Mouse (Mus musculus) retina, postnatal 1 day (tissue): ENCODE data around the gene Ppp2r3d.
"Not testable (repeated sequence)": the region's sequence is repeated elsewhere in the genome, so short reads cannot be mapped to it uniquely, and the experiment has no call there.

Experiments
- DNase-seq: peaks from one replicate; pipeline ENCODE4 v3.0.0-alpha.2; 2012

Ppp2r3d gene

DNA sequence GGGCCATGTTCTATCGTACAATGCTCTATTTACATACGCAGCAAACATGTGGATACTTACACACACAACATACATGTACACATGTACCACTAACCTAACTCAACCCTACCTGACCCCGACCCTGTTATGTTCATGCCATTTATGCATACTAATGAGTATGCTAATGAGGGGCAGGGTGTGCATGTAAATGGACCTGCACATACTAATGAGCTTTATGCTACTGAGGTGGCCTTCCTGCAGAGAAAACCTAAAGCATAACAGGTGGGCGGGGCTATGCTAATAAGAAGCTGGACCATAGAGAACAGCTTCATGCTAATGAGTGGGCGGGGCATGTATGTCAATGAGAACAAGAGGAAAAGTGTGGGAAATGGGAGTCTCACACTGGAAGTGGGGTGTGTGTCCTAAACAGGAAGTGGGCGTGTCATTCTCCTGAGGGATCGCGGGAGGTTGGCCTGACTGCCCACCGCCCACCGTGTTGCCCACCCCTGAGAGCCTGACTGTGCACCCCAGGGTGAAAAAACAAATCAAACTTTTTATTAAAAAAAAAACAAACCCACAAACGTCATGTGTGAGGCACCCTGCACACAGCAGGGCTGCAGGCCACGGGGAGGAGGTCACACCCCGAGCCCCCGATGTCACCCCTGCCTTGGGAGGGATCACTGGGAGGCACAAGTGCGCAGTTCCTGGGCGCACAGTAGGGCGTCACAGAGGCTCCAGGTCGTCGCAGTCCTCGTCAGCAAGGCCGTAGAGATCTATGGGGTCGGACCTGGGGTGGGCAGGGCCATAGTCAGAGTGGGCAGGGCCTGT lies at the start of gene Ppp2r3d:
Gene Ppp2r3d, minus strand, starts transcription at position 803 of the 807 bp plus-strand sequence.
- DNase-seq: peak; percentile 38

GRCm38 (mm10) chr9:124493693-124494092 lies 17.0 kb upstream of the Ppp2r3d start, which contains the start of gene Gm21836:
Gene Gm21836 (minus strand): TSS chr9:124493793.
- DNase-seq: not testable (repeated sequence)

DNA sequence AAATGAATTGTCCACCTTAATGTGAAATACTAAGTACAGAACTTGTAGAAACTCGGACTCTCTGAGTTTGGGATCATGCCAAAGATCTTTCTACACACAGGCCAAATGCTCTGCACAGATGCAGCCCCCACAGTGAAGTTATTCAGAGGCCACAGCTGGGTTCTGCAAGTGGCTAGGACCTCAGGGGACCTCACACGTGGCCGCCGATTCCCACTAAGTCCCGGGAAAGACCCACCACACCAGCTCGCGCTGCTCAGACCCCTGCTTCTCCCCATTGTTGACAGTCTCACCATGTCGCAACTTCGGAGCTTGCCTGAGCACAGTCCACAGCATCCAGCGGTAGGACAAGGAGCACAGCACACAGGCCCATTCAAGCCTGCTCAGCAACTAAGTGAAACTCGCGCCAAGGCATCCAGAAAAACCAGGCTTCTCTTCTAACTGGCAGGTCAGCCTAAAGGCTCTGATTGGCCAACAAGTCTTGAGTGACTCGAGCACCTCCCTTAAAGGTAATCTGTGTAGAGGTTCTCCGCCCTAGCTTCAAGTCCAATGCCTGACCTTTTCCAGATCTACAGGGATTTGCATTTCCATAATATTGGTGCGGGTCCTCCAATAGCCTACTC lies 3.8 kb upstream of the Ppp2r3d start:
- not testable (repeated sequence) for DNase-seq

- DNase-seq: no peak
These were observed 1.4 kb upstream of the Ppp2r3d start for GRCm38 (mm10) chr9:124478081-124478480.

GRCm38 (mm10) chr9:124475689-124476088 lies 1.0 kb downstream of the Ppp2r3d start:
- DNase-seq: peak; percentile 11

GRCm38 (mm10) chr9:124456572-124456971 lies 20.1 kb downstream of the Ppp2r3d start:
- peak; percentile 46 for DNase-seq

DNA sequence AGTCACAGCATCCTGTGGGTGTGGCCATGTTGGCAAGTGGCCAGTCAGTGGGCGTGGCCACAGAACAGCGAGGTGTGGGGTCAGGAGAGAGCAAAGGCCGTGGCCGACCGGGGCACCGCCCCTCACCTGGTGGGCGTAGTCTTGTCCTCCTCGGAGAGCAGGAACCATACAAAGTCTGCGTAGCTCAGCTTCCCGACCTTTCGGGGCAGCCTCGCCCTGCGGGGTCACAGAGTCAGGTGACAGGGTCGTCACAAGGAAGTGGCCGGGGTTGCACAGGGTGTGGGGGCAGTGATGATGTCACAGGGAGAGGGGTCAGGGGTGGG lies 34.2 kb downstream of the Ppp2r3d start:
- no peak for DNase-seq

GRCm38 (mm10) chr9:124441681-124442532 lies 34.8 kb downstream of the Ppp2r3d start:
- DNase-seq: peak; percentile 9

- peak; percentile 9 for DNase-seq
These were observed 36.0 kb downstream of the Ppp2r3d start for GRCm38 (mm10) chr9:124440724-124441045.

GRCm38 (mm10) chr9:124439848-124440723 lies 36.6 kb downstream of the Ppp2r3d start:
- DNase-seq: peak; percentile 15

DNA sequence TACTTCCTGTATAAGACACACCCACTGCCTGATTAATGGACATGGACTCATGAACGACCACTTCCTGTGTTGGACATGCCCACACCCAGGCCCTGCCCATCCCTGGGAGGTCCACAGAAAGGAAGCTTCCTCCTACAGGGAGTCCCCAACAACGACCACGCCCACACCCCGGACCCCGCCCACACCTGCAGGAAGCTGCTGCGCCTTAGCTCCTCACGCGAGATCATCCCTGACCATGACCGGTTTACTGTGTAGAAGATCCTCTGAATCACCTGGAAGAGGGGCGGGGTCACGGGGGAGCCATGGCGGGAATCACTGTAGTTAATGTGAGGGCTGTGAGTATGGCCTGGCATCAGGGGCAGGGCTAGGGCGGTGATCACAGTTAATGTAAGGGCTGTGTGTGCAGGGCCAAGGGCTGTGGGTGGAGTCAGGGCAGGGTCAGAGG lies 37.3 kb downstream of the Ppp2r3d start:
- DNase-seq: peak; percentile 33

- peak; percentile 27 for DNase-seq
These were observed 37.9 kb downstream of the Ppp2r3d start for GRCm38 (mm10) chr9:124438686-124439346.

- DNase-seq: peak; percentile 95
These were observed 51.2 kb downstream of the Ppp2r3d start for GRCm38 (mm10) chr9:124425411-124425885.

DNA sequence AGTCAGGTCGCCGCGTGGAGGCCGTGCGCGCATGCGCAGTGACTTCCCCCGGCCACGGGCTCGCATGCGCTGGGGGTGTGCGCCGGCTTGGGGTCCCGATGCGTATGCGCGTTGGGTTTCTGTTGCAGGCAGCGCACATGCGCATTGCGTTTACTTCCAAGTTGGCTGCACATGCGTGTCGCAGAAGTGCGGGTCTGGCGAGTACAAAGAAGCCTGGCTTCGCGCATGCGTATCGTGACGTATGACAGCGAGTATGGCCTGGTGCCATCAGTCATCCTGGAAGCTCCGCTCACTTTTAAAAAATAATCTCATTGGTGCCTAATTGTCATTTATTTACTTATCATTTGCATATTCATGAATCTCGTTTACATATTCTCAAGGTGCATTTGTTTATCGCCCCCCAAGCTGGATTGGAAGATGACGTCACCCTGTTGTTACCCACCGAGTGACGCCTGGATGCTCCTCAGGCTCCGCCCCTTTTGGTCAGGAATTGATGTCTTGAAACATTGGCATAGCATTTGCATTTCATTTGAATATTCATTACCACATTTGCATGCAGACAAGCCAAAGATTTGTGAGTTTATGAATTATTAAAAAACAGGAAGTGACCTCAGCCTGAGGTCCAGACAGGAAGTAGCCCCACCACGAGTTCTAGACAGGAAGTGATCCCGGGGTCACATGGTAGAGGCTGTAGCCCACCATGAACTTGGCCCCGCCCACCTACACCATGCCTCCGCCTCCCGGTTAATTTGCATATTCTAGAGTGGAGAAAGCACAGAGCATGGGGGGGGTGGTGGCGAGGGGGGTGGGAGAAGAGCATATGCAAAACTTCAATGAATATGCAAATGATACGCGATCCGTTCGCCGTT lies 51.9 kb downstream of the Ppp2r3d start:
- peak; percentile 99 for DNase-seq

DNA sequence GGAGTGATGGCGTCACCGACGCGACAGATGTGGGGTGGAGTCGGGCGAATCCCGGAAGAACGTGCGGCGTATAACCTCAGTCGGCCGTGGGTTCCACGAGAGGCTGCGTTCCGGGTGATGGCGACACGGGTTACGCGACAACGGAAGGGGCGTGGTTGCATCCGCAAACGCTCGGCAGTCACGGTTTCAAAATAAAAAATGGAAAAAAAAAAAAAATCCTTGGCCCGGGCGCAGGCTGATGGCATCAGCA lies 52.5 kb downstream of the Ppp2r3d start:
- DNase-seq: no peak

- DNase-seq: peak; percentile 99
These were observed 53.0 kb downstream of the Ppp2r3d start for GRCm38 (mm10) chr9:124423552-124424291.

DNA sequence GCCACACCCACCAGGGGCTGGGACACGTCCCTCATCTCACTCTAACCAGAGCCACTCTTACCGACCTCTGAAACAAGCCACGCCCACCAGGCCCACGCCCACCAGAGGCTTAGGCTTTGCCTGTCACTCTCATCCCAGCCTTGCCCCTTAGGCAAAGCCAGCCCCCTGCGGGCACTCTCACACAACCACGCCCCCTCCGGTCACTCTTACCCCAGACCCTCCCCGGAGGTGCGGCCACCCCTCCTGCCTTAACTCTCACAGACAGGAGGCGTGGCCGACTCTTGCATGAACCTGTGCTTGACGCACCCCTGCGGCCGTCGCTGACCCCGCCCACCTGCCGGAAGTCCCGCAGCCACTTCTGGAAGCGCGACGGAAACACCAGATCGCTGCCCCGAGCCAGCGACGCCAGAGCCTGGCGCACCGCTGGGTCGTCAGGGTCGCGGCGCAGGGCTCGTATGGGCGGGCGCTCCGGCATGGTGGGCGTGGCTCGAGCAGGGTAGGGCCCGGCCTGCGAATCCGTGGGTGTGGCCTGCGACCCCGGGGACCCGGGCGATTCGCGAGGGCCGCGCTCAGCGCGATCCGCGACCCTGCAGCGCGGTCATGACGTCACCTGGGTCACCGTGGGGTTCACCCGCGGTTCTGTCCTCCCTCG lies 53.7 kb downstream of the Ppp2r3d start:
- peak; percentile 97 for DNase-seq

- no peak for DNase-seq
These were observed 54.3 kb downstream of the Ppp2r3d start for GRCm38 (mm10) chr9:124422427-124422826.

DNA sequence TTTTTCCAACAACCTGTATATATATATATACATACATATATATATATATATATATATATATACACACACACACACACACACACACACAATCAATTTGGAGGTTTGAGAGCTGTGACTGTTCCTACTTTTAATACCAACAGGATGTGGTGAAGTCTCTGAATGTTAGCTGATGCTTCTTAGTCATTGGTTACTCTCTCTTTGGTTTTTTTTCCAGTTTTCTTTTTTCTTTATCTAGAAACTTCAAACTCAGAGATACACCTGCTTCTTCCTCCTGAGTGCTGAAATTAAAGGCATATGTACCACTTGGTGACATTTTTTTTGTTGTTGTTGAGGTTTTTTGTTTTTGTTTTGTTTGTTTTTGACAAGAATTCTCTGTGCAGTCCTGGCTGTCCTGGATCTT lies 63.8 kb downstream of the Ppp2r3d start:
- DNase-seq: no peak

DNA sequence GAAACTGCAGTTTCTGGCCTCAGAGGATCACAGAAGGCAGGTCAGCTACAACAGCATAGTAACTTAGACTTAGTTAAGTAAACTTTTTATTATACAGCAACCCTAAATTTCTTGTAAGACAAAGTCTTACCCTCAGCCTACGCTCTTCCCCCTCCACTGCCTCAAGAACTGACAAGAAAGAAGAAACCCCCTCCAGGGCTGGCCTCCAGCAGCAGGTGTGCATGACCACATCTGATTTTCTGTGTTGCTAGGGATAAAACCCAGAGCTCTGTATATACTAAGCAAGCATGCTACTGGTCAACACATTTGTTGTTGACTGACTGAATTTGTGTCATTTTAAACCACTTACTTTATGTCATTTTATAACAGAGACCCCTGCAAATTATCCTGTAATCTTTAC lies 65.1 kb downstream of the Ppp2r3d start:
- no peak for DNase-seq
